Mouse (Mus musculus) E14TG2a.4 (cell line): ENCODE measurements around the gene Nr1d2.

ENCODE experiments used
- CTCF ChIP-seq: conservative IDR thresholded peaks from 2 replicates; pipeline ENCODE4 v1.5.1; 2014; ENCODE audit warnings: low read length
- NANOG ChIP-seq: IDR thresholded peaks from 2 replicates; pipeline ENCODE4 v1.6.1; 2014; ENCODE audit warnings: borderline replicate concordance, low read length, mixed read lengths
- POU5F1 ChIP-seq: IDR thresholded peaks from 2 replicates; pipeline ENCODE4 v1.6.1; 2014; ENCODE audit warnings: low read length, borderline replicate concordance

- TF ChIP-seq CTCF = peak; percentile 46
- no peak for TF ChIP-seq POU5F1
- TF ChIP-seq NANOG = no peak
Measured at GRCm38 (mm10) chr14:18261203-18261602, 22.3 kb upstream of the Nr1d2 start.
